Mouse (Mus musculus): ENCODE results near the gene Ascl5. TPM values are rescaled to one million over a fixed set of nuclear protein-coding genes. Genes with fewer than 3 reads are reported as not detected.

The Ascl5 gene
- polyA plus RNA-seq, 1 experiment, result not detected

- Histone ChIP-seq H3K79me2 (ENCODE audit: control insufficient read depth, insufficient read depth) (no peaks in the 10 kb centered on the region), H3ac (ENCODE audit: control insufficient read depth, insufficient read length, low read depth) (no peak overlapping the region), H3K27me3 (ENCODE audit: control insufficient read depth, insufficient read depth, insufficient read length) (peaks cover 43% of the 10 kb centered on the region), H3K36me3 (ENCODE audit: control insufficient read depth, insufficient read depth) (no peaks in the 10 kb centered on the region), H3K79me3 (ENCODE audit: low read depth) (no peaks in the 10 kb centered on the region), H3K4me3 (ENCODE audit: insufficient read depth, poor library complexity, severe bottlenecking) (no peak overlapping the region)
- TF ChIP-seq CTCF (IDR thresholded peaks at IDR 0.05; ENCODE audit: control insufficient read depth, insufficient read depth, insufficient read length), result no peak
- no peak for TF ChIP-seq MYOD1 (IDR thresholded peaks at IDR 0.05; ENCODE audit: control insufficient read depth, insufficient read length, low read depth)
- no peak for TF ChIP-seq CEBPB (IDR thresholded peaks at IDR 0.05; ENCODE audit: low read depth)
- no peak for TF ChIP-seq MYOG (IDR thresholded peaks at IDR 0.05; ENCODE audit: control insufficient read depth, extremely low read depth, insufficient read length)
- no peak for TF ChIP-seq FOSL1 (IDR thresholded peaks at IDR 0.05; ENCODE audit: insufficient read depth, low read length, poor library complexity, severe bottlenecking)
- TF ChIP-seq USF1 (IDR thresholded peaks at IDR 0.05; ENCODE audit: low read depth), result no peak
- no peak for TF ChIP-seq MAX (IDR thresholded peaks at IDR 0.05)
These were observed 35.5 kb downstream of the Ascl5 start for GRCm38 (mm10) chr1:136085988-136086685.

GRCm38 (mm10) chr1:136089368-136090165 is 39.0 kb downstream of the Ascl5 start:
- no peaks in the 10 kb centered on the region for H3K79me2 ChIP-seq (ENCODE audit: control insufficient read depth, insufficient read depth)
- TF ChIP-seq USF1 (IDR thresholded peaks at IDR 0.05; ENCODE audit: low read depth), result no peak
- TF ChIP-seq CEBPB (IDR thresholded peaks at IDR 0.05; ENCODE audit: low read depth), result no peak
- TF ChIP-seq CTCF (IDR thresholded peaks at IDR 0.05; ENCODE audit: control insufficient read depth, insufficient read depth, insufficient read length), result no peak
- no peak for TF ChIP-seq MYOD1 (IDR thresholded peaks at IDR 0.05; ENCODE audit: control insufficient read depth, insufficient read length, low read depth)
- no peak for TF ChIP-seq FOSL1 (IDR thresholded peaks at IDR 0.05; ENCODE audit: insufficient read depth, low read length, poor library complexity, severe bottlenecking)
- TF ChIP-seq MAX (IDR thresholded peaks at IDR 0.05), result no peak
- TF ChIP-seq MYOG (IDR thresholded peaks at IDR 0.05; ENCODE audit: control insufficient read depth, extremely low read depth, insufficient read length), result no peak
- H3K27me3 ChIP-seq (ENCODE audit: control insufficient read depth, insufficient read depth, insufficient read length), result peaks cover 65% of the 10 kb centered on the region
- H3K4me3 ChIP-seq (ENCODE audit: insufficient read depth, poor library complexity, severe bottlenecking), result no peak overlapping the region
- H3ac ChIP-seq (ENCODE audit: control insufficient read depth, insufficient read length, low read depth), result no peak overlapping the region
- no peaks in the 10 kb centered on the region for H3K36me3 ChIP-seq (ENCODE audit: control insufficient read depth, insufficient read depth)
- no peaks in the 10 kb centered on the region for H3K79me3 ChIP-seq (ENCODE audit: low read depth)

GRCm38 (mm10) chr1:136093726-136094125 is 43.1 kb downstream of the Ascl5 start:
- no peak overlapping the region for H3ac ChIP-seq (ENCODE audit: control insufficient read depth, insufficient read length, low read depth)
- TF ChIP-seq CTCF (IDR thresholded peaks at IDR 0.05; ENCODE audit: control insufficient read depth, insufficient read depth, insufficient read length) (no peak), MYOG (IDR thresholded peaks at IDR 0.05; ENCODE audit: control insufficient read depth, extremely low read depth, insufficient read length) (no peak), CEBPB (IDR thresholded peaks at IDR 0.05; ENCODE audit: low read depth) (no peak), FOSL1 (IDR thresholded peaks at IDR 0.05; ENCODE audit: insufficient read depth, low read length, poor library complexity, severe bottlenecking) (no peak), MAX (IDR thresholded peaks at IDR 0.05) (no peak), USF1 (IDR thresholded peaks at IDR 0.05; ENCODE audit: low read depth) (no peak), MYOD1 (IDR thresholded peaks at IDR 0.05; ENCODE audit: control insufficient read depth, insufficient read length, low read depth) (no peak)
- no peaks in the 10 kb centered on the region for H3K36me3 ChIP-seq (ENCODE audit: control insufficient read depth, insufficient read depth)
- H3K27me3 ChIP-seq (ENCODE audit: control insufficient read depth, insufficient read depth, insufficient read length), result peaks cover 46% of the 10 kb centered on the region
- H3K79me2 ChIP-seq (ENCODE audit: control insufficient read depth, insufficient read depth), result no peaks in the 10 kb centered on the region
- no peaks in the 10 kb centered on the region for H3K79me3 ChIP-seq (ENCODE audit: low read depth)
- no peak overlapping the region for H3K4me3 ChIP-seq (ENCODE audit: insufficient read depth, poor library complexity, severe bottlenecking)

- H3K4me3 ChIP-seq (ENCODE audit: insufficient read depth, poor library complexity, severe bottlenecking), result no peak overlapping the region
- H3K36me3 ChIP-seq (ENCODE audit: control insufficient read depth, insufficient read depth), result no peaks in the 10 kb centered on the region
- no peaks in the 10 kb centered on the region for H3K79me2 ChIP-seq (ENCODE audit: control insufficient read depth, insufficient read depth)
- peaks cover 39% of the 10 kb centered on the region for H3K27me3 ChIP-seq (ENCODE audit: control insufficient read depth, insufficient read depth, insufficient read length)
- TF ChIP-seq MYOD1 (IDR thresholded peaks at IDR 0.05; ENCODE audit: control insufficient read depth, insufficient read length, low read depth), result no peak
- TF ChIP-seq FOSL1 (IDR thresholded peaks at IDR 0.05; ENCODE audit: insufficient read depth, low read length, poor library complexity, severe bottlenecking), result no peak
- no peak overlapping the region for H3ac ChIP-seq (ENCODE audit: control insufficient read depth, insufficient read length, low read depth)
- H3K79me3 ChIP-seq (ENCODE audit: low read depth), result no peaks in the 10 kb centered on the region
These were observed 44.2 kb downstream of the Ascl5 start for GRCm38 (mm10) chr1:136094807-136095206.

Other genes with a start within 250 kb of the Ascl5 start
- 0.48 TPM for gene Lad1, start 232.2 kb upstream of the Ascl5 start, polyA plus RNA-seq (2012; fragmentation: generic; extraction: Trizol)
- gene Tnnt2, start 214.4 kb upstream of the Ascl5 start, polyA plus RNA-seq (2012; fragmentation: generic; extraction: Trizol), result 167 TPM
- 6.4 TPM for gene Pkp1, start 131.6 kb upstream of the Ascl5 start, polyA plus RNA-seq (2012; fragmentation: generic; extraction: Trizol)
- gene Igfn1, start 44.5 kb upstream of the Ascl5 start, polyA plus RNA-seq (2012; fragmentation: generic; extraction: Trizol), result 0.06 TPM
- 60.3 TPM for gene Tmem9, start 42.7 kb upstream of the Ascl5 start, polyA plus RNA-seq (2012; fragmentation: generic; extraction: Trizol)
- gene Cacna1s, start 1.9 kb downstream of the Ascl5 start, polyA plus RNA-seq (2012; fragmentation: generic; extraction: Trizol), result 0.23 TPM
- 0.66 TPM for gene Kif21b, start 80.6 kb downstream of the Ascl5 start, polyA plus RNA-seq (2012; fragmentation: generic; extraction: Trizol)
- not detected for gene Mroh3, start 162.0 kb downstream of the Ascl5 start, polyA plus RNA-seq (2012; fragmentation: generic; extraction: Trizol)
- gene Inava, start 183.5 kb downstream of the Ascl5 start, polyA plus RNA-seq (2012; fragmentation: generic; extraction: Trizol), result 7.6 TPM
- not detected for gene Gpr25, start 210.1 kb downstream of the Ascl5 start, polyA plus RNA-seq (2012; fragmentation: generic; extraction: Trizol)

Measured in C2C12 (cell line).